8 mouse cellular contexts compared by ENCODE assay signal in genomic region chr2:103796861-103797466, GRCm38 (mm10). TPM values are rescaled to one million over a fixed set of nuclear protein-coding genes. Genes with fewer than 3 reads are reported as not detected.
DNase-seq lines count a peak whose midpoint lies in the region; ATAC-seq lines count a peak whose summit lies in the region.

No protein-coding gene starts in this region.

- ATAC-seq in frontal cortex, adult (ENCODE audit: low TSS enrichment) = peak; percentile 38
- ATAC-seq in hindbrain, embryonic 13.5 days (ENCODE audit: low FRiP score) = peak; percentile 69

- no peaks in the 10 kb centered on the region for H3K9me3 ChIP-seq in hindbrain, embryonic 13.5 days

- H3K36me3 ChIP-seq in hindbrain, embryonic 13.5 days = peaks cover 13% of the 10 kb centered on the region

- WGBS in hindbrain, embryonic 13.5 days = under 1% methylated on average over 65 of the region's 72 CpGs

- H3K27ac ChIP-seq in hindbrain, embryonic 13.5 days = peak overlapping the region; percentile 100

- DNase-seq in Muller cell, postnatal 12 days (ENCODE audit: inconsistent ontology term) = peak; percentile 90
- peak; percentile 70 for DNase-seq in cerebellum, adult 8-10 months
- DNase-seq in left cerebral cortex, adult 11 months (ENCODE audit: low spot score) = peak; percentile 53
- peak; percentile 76 for DNase-seq in lung, postnatal 25 days (ENCODE audit: low spot score)
- peak; percentile 54 for DNase-seq in retina, adult 2 months (ENCODE audit: low read depth, low spot score)
- DNase-seq in thymus, postnatal 4 days = peak; percentile 94

- H3K4me2 ChIP-seq in hindbrain, embryonic 13.5 days = peak overlapping the region; percentile 64

- H3K9ac ChIP-seq in hindbrain, embryonic 13.5 days = peak overlapping the region; percentile 99

- H3K4me3 ChIP-seq in hindbrain, embryonic 13.5 days = peak overlapping the region; percentile 96

- peaks cover 29% of the 10 kb centered on the region for H3K4me1 ChIP-seq in hindbrain, embryonic 13.5 days (replicated peaks)

- H3K27me3 ChIP-seq in hindbrain, embryonic 13.5 days = no peaks in the 10 kb centered on the region

RNA-seq across cellular contexts. Expression of gene Caprin1, which starts 0.5 kb away (rescaled TPM):
- 408 and 431 TPM in 2 replicates for polyA plus RNA-seq in hindbrain, embryonic 13.5 days (2015; fragmentation: Nextera tagmentation; extraction: Ambion mirVana)

RNA-seq across cellular contexts. Expression of gene Nat10, which starts 35.9 kb away (rescaled TPM):
- polyA plus RNA-seq in hindbrain, embryonic 13.5 days (2015; fragmentation: Nextera tagmentation; extraction: Ambion mirVana) = 18.5 and 19.8 TPM in 2 replicates

Comparison
In these comparisons a context has a peak if more than half of its experiments do, and no peak if none do; other contexts are left out.
1. Peak in every context shown above with its lines: DNase-seq, ATAC-seq, H3K4me3 ChIP-seq and H3K27ac ChIP-seq.